Mouse (Mus musculus): ENCODE data around the gene Mybph. TPM values are rescaled to one million over a fixed set of nuclear protein-coding genes. Genes with fewer than 3 reads are reported as not detected.

Gene Mybph
- polyA plus RNA-seq, 2 experiments, result 92.6 to 115 TPM

- Histone ChIP-seq H3K27me3 (ENCODE audit: control insufficient read depth, insufficient read depth, low read length) (no peaks in the 10 kb centered on the region), H3K4me2 (replicated peaks; ENCODE audit: low read depth, low read length, severe bottlenecking) (no peak overlapping the region), H3K36me3 (ENCODE audit: control insufficient read depth, insufficient read depth, low read length) (no peaks in the 10 kb centered on the region), H3K9ac (ENCODE audit: low read depth, low read length, severe bottlenecking) (no peak overlapping the region), H3K4me1 (ENCODE audit: control insufficient read depth, insufficient read depth, low read length) (0 out of 2 replicates have a peak, but pooled peaks cover 3% of the 10 kb centered on the region), H3K9me3 (ENCODE audit: control insufficient read depth, low read length) (no peaks in the 10 kb centered on the region), H3K27ac (replicated peaks; ENCODE audit: low read depth, low read length) (no peak overlapping the region), H3K4me3 (replicated peaks; ENCODE audit: low read length) (no peak overlapping the region)
- 37% methylated on average over 3 of the region's 3 CpGs for WGBS
- DNase-seq (ENCODE audit: low spot score), result peak; percentile 43
- ATAC-seq (ENCODE audit: low FRiP score, low read depth), result no peak
- TF ChIP-seq POLR2A (IDR thresholded peaks at IDR 0.05; ENCODE audit: borderline replicate concordance, extremely low read depth, insufficient read depth, insufficient read length), result no peak
These were observed 8.6 kb downstream of the Mybph start for GRCm38 (mm10) chr1:134201751-134202420.

DNA sequence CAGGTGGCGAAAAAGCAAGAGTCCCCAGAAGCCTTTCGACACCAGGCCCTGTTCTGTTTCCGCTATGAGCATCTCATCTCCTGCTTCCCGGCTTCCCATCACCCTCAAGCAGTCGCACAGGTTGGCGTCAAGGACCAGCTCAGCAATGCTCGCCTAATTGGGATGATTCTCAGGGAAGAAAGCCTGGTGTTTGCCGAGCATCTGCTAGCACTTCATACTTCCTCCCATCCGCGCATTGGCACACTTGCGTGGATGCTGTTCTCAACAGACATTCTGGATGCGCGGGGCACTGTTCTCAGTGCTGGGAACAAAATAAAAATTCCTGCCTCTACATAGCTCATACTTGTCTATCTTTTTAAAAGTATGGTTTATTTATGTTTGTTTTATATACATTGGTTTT, 11.0 kb downstream of the Mybph start:
- H3K9ac ChIP-seq (ENCODE audit: low read depth, low read length, severe bottlenecking), result no peak overlapping the region
- WGBS, result 87% methylated on average over 13 of the region's 13 CpGs
- no peak overlapping the region for H3K4me2 ChIP-seq (replicated peaks; ENCODE audit: low read depth, low read length, severe bottlenecking)
- H3K27ac ChIP-seq (replicated peaks; ENCODE audit: low read depth, low read length), result no peak overlapping the region
- no peak overlapping the region for H3K4me3 ChIP-seq (replicated peaks; ENCODE audit: low read length)
- no peaks in the 10 kb centered on the region for H3K36me3 ChIP-seq (ENCODE audit: control insufficient read depth, insufficient read depth, low read length)
- H3K27me3 ChIP-seq (ENCODE audit: control insufficient read depth, insufficient read depth, low read length), result no peaks in the 10 kb centered on the region
- DNase-seq (ENCODE audit: low spot score) (no peak), ATAC-seq (ENCODE audit: low FRiP score, low read depth) (no peak)
- TF ChIP-seq POLR2A (IDR thresholded peaks at IDR 0.05; ENCODE audit: borderline replicate concordance, extremely low read depth, insufficient read depth, insufficient read length), result no peak
- H3K9me3 ChIP-seq (ENCODE audit: control insufficient read depth, low read length), result no peaks in the 10 kb centered on the region
- H3K4me1 ChIP-seq (ENCODE audit: control insufficient read depth, insufficient read depth, low read length), result 0 out of 2 replicates have a peak, but pooled peaks cover 3% of the 10 kb centered on the region

GRCm38 (mm10) chr1:134205296-134206018, 12.2 kb downstream of the Mybph start:
- H3K9me3 ChIP-seq (ENCODE audit: control insufficient read depth, low read length), result no peaks in the 10 kb centered on the region
- 0 out of 2 replicates have a peak, but pooled peaks cover 3% of the 10 kb centered on the region for H3K4me1 ChIP-seq (ENCODE audit: control insufficient read depth, insufficient read depth, low read length)
- H3K36me3 ChIP-seq (ENCODE audit: control insufficient read depth, insufficient read depth, low read length), result no peaks in the 10 kb centered on the region
- H3K4me2 ChIP-seq (replicated peaks; ENCODE audit: low read depth, low read length, severe bottlenecking), result no peak overlapping the region
- no peak overlapping the region for H3K27ac ChIP-seq (replicated peaks; ENCODE audit: low read depth, low read length)
- 41% methylated on average over 9 of the region's 9 CpGs for WGBS
- DNase-seq (ENCODE audit: low spot score), result no peak
- H3K27me3 ChIP-seq (ENCODE audit: control insufficient read depth, insufficient read depth, low read length), result no peaks in the 10 kb centered on the region
- no peak overlapping the region for H3K4me3 ChIP-seq (replicated peaks; ENCODE audit: low read length)
- H3K9ac ChIP-seq (ENCODE audit: low read depth, low read length, severe bottlenecking), result no peak overlapping the region
- no peak for TF ChIP-seq POLR2A (IDR thresholded peaks at IDR 0.05; ENCODE audit: borderline replicate concordance, extremely low read depth, insufficient read depth, insufficient read length)
- no peak for ATAC-seq (ENCODE audit: low FRiP score, low read depth)

DNA sequence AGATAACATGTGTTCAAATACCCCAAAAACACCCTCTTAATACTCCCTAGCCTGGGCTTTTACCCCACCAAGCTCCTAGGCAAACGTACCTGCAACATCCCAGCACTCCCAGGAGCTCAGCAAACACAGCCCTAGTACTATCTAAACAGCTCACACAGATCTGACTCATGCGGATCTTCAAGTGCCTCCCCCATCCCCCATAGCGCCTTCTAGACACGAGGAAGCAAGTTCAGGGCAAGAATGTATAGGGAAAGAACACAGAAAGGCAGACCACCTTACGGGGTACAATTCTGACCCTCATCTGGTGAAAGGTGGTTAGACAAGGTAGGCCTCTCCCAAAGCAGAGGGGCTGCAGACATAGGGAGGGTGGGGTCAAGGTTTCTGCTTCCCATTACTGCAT, 12.8 kb downstream of the Mybph start:
- DNase-seq (ENCODE audit: low spot score) (no peak), ATAC-seq (ENCODE audit: low FRiP score, low read depth) (no peak)
- no peak overlapping the region for H3K4me3 ChIP-seq (replicated peaks; ENCODE audit: low read length)
- no peaks in the 10 kb centered on the region for H3K27me3 ChIP-seq (ENCODE audit: control insufficient read depth, insufficient read depth, low read length)
- no peak overlapping the region for H3K27ac ChIP-seq (replicated peaks; ENCODE audit: low read depth, low read length)
- H3K9ac ChIP-seq (ENCODE audit: low read depth, low read length, severe bottlenecking), result no peak overlapping the region
- H3K36me3 ChIP-seq (ENCODE audit: control insufficient read depth, insufficient read depth, low read length), result no peaks in the 10 kb centered on the region
- no peak for TF ChIP-seq POLR2A (IDR thresholded peaks at IDR 0.05; ENCODE audit: borderline replicate concordance, extremely low read depth, insufficient read depth, insufficient read length)
- H3K4me1 ChIP-seq (ENCODE audit: control insufficient read depth, insufficient read depth, low read length), result peaks cover 9% of the 10 kb centered on the region
- H3K9me3 ChIP-seq (ENCODE audit: control insufficient read depth, low read length), result no peaks in the 10 kb centered on the region
- 31% methylated on average over 5 of the region's 5 CpGs for WGBS
- H3K4me2 ChIP-seq (replicated peaks; ENCODE audit: low read depth, low read length, severe bottlenecking), result no peak overlapping the region

DNA sequence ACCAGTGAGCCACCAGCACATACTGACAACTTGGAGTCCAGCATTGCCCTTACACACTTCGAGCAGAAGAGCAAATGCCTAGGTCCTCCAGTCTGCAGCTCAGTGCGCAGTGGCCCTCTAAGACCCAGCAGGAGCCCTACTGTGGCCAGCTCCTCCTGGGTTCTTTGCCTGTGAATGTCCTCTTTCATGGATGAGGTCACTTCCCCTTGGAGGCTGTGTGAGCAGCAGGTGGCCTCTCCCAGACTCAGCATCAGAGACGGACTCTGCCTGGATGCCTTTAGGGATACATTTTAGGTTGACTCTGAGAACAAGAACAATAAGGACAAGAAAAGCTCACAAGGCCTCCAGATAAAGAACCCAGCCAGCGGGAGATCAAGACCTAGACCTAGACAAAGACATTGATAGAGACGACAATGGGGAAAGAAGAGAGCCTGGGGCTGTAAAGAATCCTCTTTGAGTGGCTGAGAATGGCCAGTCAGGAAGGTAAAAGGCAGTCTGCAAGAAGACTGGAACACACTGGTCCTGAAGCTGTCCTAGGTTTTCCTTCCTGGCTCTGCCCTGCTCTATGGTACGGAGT, 17.0 kb downstream of the Mybph start:
- Histone ChIP-seq H3K36me3 (ENCODE audit: control insufficient read depth, insufficient read depth, low read length) (no peaks in the 10 kb centered on the region), H3K4me1 (ENCODE audit: control insufficient read depth, insufficient read depth, low read length) (peaks cover 17% of the 10 kb centered on the region), H3K9ac (ENCODE audit: low read depth, low read length, severe bottlenecking) (no peak overlapping the region), H3K27me3 (ENCODE audit: control insufficient read depth, insufficient read depth, low read length) (no peaks in the 10 kb centered on the region), H3K9me3 (ENCODE audit: control insufficient read depth, low read length) (no peaks in the 10 kb centered on the region), H3K27ac (replicated peaks; ENCODE audit: low read depth, low read length) (no peak overlapping the region), H3K4me2 (replicated peaks; ENCODE audit: low read depth, low read length, severe bottlenecking) (no peak overlapping the region), H3K4me3 (replicated peaks; ENCODE audit: low read length) (no peak overlapping the region)
- 72% methylated on average over 6 of the region's 6 CpGs for WGBS
- no peak for TF ChIP-seq POLR2A (IDR thresholded peaks at IDR 0.05; ENCODE audit: borderline replicate concordance, extremely low read depth, insufficient read depth, insufficient read length)
- no peak for ATAC-seq (ENCODE audit: low FRiP score, low read depth)
- no peak for DNase-seq (ENCODE audit: low spot score)

Data from limb, embryonic 14.5 days (tissue).